Mouse (Mus musculus) brain, embryonic 18.5 days (tissue): ENCODE results near the gene Gpd2.

Experiments used
- DNase-seq: peaks from one replicate; pipeline ENCODE4 v3.0.0-alpha.2; 2012; ENCODE audit warnings: low read depth, low spot score

The Gpd2 gene

DNA sequence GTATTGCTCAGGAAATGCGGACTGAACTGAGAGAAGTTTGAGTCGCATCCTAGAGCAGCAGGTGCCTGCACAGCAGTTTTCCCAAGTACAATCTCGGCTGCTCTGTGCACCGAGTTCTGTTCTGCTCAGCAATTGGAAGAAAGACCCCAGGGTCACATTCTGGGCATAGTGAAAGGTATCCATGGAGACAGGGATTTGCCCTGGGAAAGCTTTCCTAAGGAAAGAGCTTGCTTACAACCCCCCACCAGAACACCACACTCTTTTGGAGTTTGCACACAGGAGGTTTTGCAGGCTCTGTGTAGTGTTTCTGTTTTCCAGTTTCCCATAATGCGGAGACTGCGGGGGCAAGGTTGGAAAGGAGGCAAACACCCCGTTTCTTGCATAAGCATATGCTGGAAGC, 150.4 kb downstream of the Gpd2 start:
- no peak for DNase-seq

DNA sequence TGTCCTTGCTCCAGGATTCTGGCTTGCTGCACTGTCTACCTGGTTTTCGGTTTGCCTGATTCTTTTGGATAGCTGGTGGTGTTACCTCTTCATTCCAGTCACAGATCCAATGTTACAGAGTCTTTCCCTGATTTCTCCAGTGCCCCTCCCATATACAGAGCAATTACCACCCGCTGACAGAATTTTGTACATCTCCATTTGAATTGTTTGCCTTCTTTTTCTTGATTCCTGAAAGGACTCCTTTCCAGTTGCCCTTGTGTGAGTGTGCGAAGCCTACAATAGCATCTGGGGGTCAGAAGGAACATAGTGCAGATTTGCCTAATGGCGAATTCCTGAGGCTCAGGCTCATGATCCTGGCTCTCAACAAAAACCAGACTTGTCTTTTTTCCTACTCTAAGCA, 157.6 kb downstream of the Gpd2 start:
- DNase-seq, result no peak

DNA sequence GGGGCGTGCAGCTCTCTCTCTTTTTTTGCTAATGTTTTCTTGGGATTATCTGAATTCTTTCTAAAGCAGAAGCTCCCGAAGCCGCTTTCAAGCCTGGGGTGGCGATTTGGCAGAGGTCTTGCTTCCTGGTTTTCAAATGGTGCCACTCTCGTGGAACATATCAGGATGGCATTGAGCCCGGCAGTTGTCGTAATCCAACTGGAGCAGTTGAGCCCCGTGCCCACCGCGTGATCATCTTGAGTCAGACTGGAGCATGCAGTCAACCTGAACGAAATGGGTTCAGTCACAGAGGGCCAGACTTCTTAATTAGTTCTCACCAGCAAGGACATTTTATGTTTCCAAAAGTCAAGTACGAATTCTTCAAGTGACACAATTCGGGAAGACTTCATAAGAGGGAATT, 158.6 kb downstream of the Gpd2 start:
- DNase-seq, result no peak

DNA sequence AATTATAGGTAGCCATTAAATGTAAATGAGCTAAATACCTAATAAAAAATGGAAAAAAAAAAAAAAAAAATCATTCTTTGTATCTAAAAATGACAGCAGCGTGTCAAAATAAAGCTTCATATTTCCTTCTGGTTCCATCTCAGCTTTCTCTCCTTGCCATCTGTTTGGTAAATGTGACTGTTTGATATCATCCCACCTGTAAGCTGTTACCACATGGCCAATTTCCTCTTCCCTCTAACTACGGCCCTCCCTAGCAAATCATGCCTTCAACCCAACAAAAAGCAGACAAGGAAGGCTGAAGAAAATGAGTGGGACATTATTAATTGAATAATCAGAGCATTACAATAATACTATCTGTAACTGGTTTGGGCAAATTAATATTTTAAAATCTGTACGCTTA, 160.3 kb downstream of the Gpd2 start:
- DNase-seq, result no peak

DNA sequence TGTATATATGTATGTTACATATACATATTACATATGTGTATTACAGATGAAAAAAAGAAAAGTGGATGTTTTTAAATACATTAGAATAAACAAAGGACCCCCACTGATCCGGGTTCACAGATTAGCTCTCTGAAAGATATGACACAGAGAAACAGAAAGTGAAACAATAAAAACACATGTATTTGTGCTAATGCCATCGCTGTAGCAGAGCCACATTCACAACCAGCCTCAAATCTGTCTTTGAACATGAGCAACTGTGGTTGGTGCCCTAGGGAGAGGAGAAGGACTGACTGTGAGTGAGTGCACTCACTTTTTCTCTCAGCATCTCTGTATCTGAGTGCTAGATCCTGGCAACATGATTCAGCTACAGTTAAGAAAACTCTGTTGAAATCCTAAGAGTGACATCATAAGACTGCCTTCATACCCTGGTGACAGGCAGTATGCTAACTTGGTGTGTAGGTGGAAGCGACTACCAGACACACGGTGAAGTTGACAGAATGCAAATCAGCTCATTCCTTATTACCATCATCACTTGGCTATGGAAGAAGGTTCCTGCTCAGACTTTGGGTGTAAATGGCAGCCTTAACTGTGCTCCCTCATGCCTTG, 170.1 kb downstream of the Gpd2 start:
- DNase-seq, result no peak

DNA sequence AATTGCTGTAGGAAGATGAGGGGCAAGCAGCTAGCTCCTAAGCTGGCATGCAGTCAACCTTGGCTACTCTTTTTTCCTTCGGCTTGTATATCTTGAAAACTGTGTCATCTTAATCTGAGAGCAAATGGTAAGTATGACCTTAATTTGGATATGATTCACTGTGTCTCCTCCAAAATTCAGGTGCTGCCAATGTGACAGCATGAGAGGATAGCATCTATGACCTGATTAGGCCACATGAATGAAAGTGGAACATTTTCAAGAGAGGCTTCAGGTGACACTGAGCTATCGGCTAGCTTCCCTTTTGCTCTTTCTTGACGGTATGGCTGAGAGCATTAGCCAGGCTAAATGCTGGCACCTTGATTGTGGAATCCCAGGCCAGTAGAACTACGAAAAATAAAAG, 171.0 kb downstream of the Gpd2 start:
- DNase-seq, result no peak

DNA sequence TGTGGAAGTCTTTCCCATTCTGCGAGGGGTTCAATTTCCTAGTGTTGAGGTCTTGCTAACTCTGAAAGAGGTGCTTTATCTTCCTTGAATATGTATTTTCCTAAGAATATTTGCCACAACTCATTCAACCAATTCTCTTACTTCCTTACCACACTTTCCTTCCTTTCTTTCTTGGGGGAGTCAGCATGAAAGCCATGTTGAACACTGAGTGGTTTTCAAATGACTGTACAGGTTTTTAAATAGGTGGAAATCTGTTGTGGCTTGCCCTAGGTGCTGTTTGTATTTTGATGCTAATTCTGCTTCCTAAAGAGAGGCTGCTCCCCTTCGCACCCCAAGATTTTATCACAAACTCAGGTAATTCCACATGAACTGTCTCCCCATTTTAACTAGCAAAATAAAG, 174.1 kb downstream of the Gpd2 start:
- DNase-seq, result no peak

DNA sequence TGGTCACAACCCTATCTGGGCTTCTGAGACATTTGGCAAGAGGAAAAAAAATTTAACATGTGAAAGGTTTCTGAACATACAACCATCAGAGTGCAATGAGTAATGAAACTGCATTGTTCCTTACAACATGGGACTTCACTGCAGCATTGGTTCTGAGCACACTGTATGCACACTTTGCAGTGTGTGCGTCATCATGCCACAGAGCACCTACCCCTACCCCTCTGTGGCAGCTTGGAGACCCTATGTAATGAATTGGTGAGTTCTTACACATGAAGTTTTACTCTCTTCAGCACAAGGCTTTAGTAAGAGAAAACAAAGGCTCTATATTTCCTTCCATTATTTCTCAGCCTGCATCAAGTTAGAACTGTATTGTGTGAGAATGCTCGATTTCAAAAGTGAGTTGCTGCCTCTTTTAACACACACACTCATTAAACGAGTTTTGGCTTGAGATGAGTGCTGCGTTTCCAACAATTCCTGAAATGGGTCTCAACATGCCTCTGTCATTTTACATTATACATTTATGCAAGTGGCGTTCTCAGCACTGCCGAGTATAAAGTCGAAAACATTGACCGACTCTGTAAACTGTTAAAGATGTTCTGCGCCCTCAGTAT, 177.2 kb downstream of the Gpd2 start:
- DNase-seq, result no peak

DNA sequence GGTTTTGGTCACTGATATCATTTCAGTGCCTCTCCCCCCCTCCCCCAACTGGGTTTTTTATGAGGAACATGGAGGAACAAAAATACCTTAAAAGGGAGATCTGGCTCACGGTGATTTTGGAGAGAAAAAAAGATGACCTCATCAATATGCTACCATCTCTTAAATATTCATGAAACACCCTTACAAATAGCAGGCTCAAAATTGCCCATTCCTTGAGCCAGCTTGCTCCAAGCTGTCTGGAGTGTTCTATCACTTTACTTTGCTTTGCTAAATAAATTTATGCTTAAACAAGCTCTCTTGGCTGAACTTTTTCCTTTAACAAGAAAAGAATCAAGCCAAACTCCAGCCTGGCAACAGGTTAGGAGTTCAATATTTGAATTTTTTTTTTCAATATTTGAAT, 179.3 kb downstream of the Gpd2 start:
- DNase-seq, result no peak
